Mouse (Mus musculus): ENCODE measurements at regions not wholly inside any gene's neighbourhood (a gene's known extent, or its start where the extent isn't known, plus 50 kb on each side); places are given as distances from the start of the nearest gene placed in this dataset.

DNA sequence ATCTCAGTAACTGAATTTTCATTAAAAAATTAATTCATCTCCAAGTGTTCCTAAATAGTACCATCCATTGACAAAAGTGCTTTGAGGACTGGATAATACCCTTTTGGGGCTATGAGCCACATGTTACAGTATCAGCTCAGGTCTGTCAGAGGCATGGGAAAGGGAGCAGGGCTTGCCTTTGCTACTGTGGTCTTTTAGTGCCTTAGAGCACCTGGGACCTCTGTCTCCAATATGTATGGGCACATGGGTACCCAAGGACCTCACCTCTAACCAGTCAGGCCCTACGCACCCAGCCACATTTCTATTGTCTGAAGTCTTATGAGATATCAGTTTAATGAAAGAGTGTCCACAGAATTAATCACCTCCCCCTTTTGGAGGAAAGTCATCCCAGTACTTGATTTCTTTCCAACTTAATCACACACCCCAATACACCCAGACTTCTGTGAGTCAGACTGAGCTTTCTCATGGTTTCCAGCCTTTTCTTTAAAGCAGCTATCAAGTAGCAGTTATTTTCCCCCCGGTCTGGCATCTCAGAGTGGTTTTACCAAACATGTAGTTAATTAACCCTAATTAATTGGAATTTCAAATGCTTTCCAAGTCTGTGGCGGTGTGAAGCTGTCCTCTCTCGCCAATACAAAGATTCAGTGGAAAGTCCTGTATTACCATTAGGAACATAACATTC lies 498.7 kb upstream of the Camk1g start:
- Histone ChIP-seq H3K4me3 (ENCODE audit: low read depth, low read length) (no peak overlapping the region), H3K27ac (replicated peaks; ENCODE audit: low read depth, low read length) (no peak overlapping the region), H3K36me3 (ENCODE audit: control insufficient read depth, insufficient read depth, low read length) (no peaks in the 10 kb centered on the region), H3K9ac (ENCODE audit: low read length) (no peak overlapping the region), H3K27me3 (ENCODE audit: control insufficient read depth, insufficient read depth, low read length) (no peaks in the 10 kb centered on the region), H3K4me2 (ENCODE audit: low read depth, severe bottlenecking) (no peak overlapping the region; the same call in 1 of the 2 replicates), H3K4me1 (ENCODE audit: control insufficient read depth, insufficient read depth, low read length) (no peaks in the 10 kb centered on the region), H3K9me3 (ENCODE audit: control insufficient read depth, low read length) (no peaks in the 10 kb centered on the region)
- 71% methylated on average over 4 of the region's 4 CpGs for WGBS
- ATAC-seq (ENCODE audit: insufficient number of reproducible peaks, low FRiP score, low TSS enrichment, low read depth) (no peak), DNase-seq (ENCODE audit: low spot score) (no peak)

GRCm38 (mm10) chr1:193860767-193861299 lies 490.7 kb upstream of the Camk1g start:
- no peaks in the 10 kb centered on the region for H3K27me3 ChIP-seq (ENCODE audit: control insufficient read depth, insufficient read depth, low read length)
- peaks cover 3% of the 10 kb centered on the region; the same call in 1 of the 2 replicates for H3K4me1 ChIP-seq (ENCODE audit: control insufficient read depth, insufficient read depth, low read length)
- no peaks in the 10 kb centered on the region for H3K36me3 ChIP-seq (ENCODE audit: control insufficient read depth, insufficient read depth, low read length)
- no peaks in the 10 kb centered on the region for H3K9me3 ChIP-seq (ENCODE audit: control insufficient read depth, low read length)
- no peak overlapping the region for H3K27ac ChIP-seq (replicated peaks; ENCODE audit: low read depth, low read length)
- no peak overlapping the region for H3K4me3 ChIP-seq (ENCODE audit: low read depth, low read length)
- H3K4me2 ChIP-seq (ENCODE audit: low read depth, severe bottlenecking), result no peak overlapping the region
- 72% methylated on average over 5 of the region's 5 CpGs for WGBS
- ATAC-seq (ENCODE audit: insufficient number of reproducible peaks, low FRiP score, low TSS enrichment, low read depth) (no peak), DNase-seq (ENCODE audit: low spot score) (no peak)
- H3K9ac ChIP-seq (ENCODE audit: low read length), result no peak overlapping the region

- no peaks in the 10 kb centered on the region for H3K27me3 ChIP-seq (ENCODE audit: control insufficient read depth, insufficient read depth, low read length)
- DNase-seq (ENCODE audit: low spot score) (no peak), ATAC-seq (ENCODE audit: insufficient number of reproducible peaks, low FRiP score, low TSS enrichment, low read depth) (no peak)
- no peak overlapping the region for H3K27ac ChIP-seq (replicated peaks; ENCODE audit: low read depth, low read length)
- no peaks in the 10 kb centered on the region for H3K36me3 ChIP-seq (ENCODE audit: control insufficient read depth, insufficient read depth, low read length)
- WGBS, result 57% methylated on average over 2 of the region's 2 CpGs
- H3K9me3 ChIP-seq (ENCODE audit: control insufficient read depth, low read length), result no peaks in the 10 kb centered on the region
- no peak overlapping the region for H3K4me2 ChIP-seq (ENCODE audit: low read depth, severe bottlenecking)
- H3K4me3 ChIP-seq (ENCODE audit: low read depth, low read length), result no peak overlapping the region
- H3K4me1 ChIP-seq (ENCODE audit: control insufficient read depth, insufficient read depth, low read length), result peaks cover 3% of the 10 kb centered on the region; the same call in 1 of the 2 replicates
- no peak overlapping the region for H3K9ac ChIP-seq (ENCODE audit: low read length)
Observed at GRCm38 (mm10) chr1:193860354-193860753, 490.3 kb upstream of the Camk1g start.

- H3K4me1 ChIP-seq (ENCODE audit: control insufficient read depth, insufficient read depth, low read length), result peaks cover 3% of the 10 kb centered on the region; the same call in 1 of the 2 replicates
- no peak overlapping the region for H3K4me3 ChIP-seq (ENCODE audit: low read depth, low read length)
- no peak overlapping the region for H3K27ac ChIP-seq (replicated peaks; ENCODE audit: low read depth, low read length)
- ATAC-seq (ENCODE audit: insufficient number of reproducible peaks, low FRiP score, low TSS enrichment, low read depth) (no peak), DNase-seq (ENCODE audit: low spot score) (no peak)
- no peaks in the 10 kb centered on the region for H3K27me3 ChIP-seq (ENCODE audit: control insufficient read depth, insufficient read depth, low read length)
- no peak overlapping the region for H3K4me2 ChIP-seq (ENCODE audit: low read depth, severe bottlenecking)
- H3K9me3 ChIP-seq (ENCODE audit: control insufficient read depth, low read length), result no peaks in the 10 kb centered on the region
- WGBS, result 44% methylated on average over 10 of the region's 10 CpGs
- H3K36me3 ChIP-seq (ENCODE audit: control insufficient read depth, insufficient read depth, low read length), result no peaks in the 10 kb centered on the region
- no peak overlapping the region for H3K9ac ChIP-seq (ENCODE audit: low read length)
Observed at GRCm38 (mm10) chr1:193859257-193860125, 489.4 kb upstream of the Camk1g start.

DNA sequence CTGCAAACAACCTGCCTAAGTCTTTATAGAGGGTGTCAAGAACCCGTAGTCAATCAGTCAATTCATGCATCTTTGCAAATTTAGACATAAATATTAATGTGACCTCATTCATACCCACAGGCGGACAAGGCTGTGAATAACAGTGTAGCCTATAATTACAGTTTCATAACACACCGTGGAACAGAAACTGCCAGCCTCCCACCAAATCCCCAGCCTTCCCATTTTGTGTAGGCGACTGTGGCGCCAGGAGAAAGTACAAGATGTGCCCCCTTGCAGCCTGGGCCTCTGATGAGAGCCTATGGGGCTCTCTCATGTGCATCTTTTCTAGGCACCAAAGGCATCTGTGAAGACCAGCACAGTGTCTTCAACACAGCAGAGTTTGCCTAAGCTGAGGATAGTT lies 477.8 kb upstream of the Camk1g start:
- no peak for ATAC-seq (ENCODE audit: insufficient number of reproducible peaks, low FRiP score, low TSS enrichment, low read depth)
- no peak overlapping the region for H3K4me3 ChIP-seq (ENCODE audit: low read depth, low read length)
- H3K27me3 ChIP-seq (ENCODE audit: control insufficient read depth, insufficient read depth, low read length), result no peaks in the 10 kb centered on the region
- no peak overlapping the region for H3K9ac ChIP-seq (ENCODE audit: low read length)
- no peak overlapping the region for H3K4me2 ChIP-seq (ENCODE audit: low read depth, severe bottlenecking)
- H3K27ac ChIP-seq (replicated peaks; ENCODE audit: low read depth, low read length), result no peak overlapping the region
- WGBS, result 83% methylated on average over 5 of the region's 5 CpGs
- no peaks in the 10 kb centered on the region for H3K9me3 ChIP-seq (ENCODE audit: control insufficient read depth, low read length)
- no peaks in the 10 kb centered on the region for H3K36me3 ChIP-seq (ENCODE audit: control insufficient read depth, insufficient read depth, low read length)
- DNase-seq (ENCODE audit: low spot score), result no peak
- no peaks in the 10 kb centered on the region for H3K4me1 ChIP-seq (ENCODE audit: control insufficient read depth, insufficient read depth, low read length)

DNA sequence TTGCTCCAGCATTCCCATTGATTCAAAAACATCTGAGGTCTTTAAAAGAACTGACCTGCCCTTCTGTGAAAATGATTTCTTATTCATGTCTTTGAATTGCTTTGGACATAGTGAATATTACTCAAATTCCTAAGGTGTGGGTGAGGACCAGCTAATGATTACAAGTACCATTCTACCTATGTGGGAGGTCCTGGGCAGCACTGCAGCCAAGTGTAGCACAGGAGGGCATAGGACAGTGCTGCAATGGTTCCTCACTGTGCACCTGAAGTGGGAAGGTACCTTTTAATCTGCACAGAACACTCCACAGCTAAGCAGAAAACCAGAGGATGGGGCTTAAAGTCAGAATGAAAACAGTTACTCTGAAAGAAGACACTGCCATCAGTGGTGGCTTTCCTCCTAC lies 474.8 kb upstream of the Camk1g start:
- DNase-seq (ENCODE audit: low spot score) (no peak), ATAC-seq (ENCODE audit: insufficient number of reproducible peaks, low FRiP score, low TSS enrichment, low read depth) (no peak)
- Histone ChIP-seq H3K27me3 (ENCODE audit: control insufficient read depth, insufficient read depth, low read length) (no peaks in the 10 kb centered on the region), H3K27ac (replicated peaks; ENCODE audit: low read depth, low read length) (no peak overlapping the region), H3K4me3 (ENCODE audit: low read depth, low read length) (no peak overlapping the region), H3K36me3 (ENCODE audit: control insufficient read depth, insufficient read depth, low read length) (no peaks in the 10 kb centered on the region), H3K9me3 (ENCODE audit: control insufficient read depth, low read length) (no peaks in the 10 kb centered on the region), H3K4me1 (ENCODE audit: control insufficient read depth, insufficient read depth, low read length) (no peaks in the 10 kb centered on the region), H3K9ac (ENCODE audit: low read length) (no peak overlapping the region), H3K4me2 (ENCODE audit: low read depth, severe bottlenecking) (no peak overlapping the region)

GRCm38 (mm10) chr1:193844461-193844860 lies 474.4 kb upstream of the Camk1g start:
- Histone ChIP-seq H3K27me3 (ENCODE audit: control insufficient read depth, insufficient read depth, low read length) (no peaks in the 10 kb centered on the region), H3K9me3 (ENCODE audit: control insufficient read depth, low read length) (no peaks in the 10 kb centered on the region), H3K27ac (replicated peaks; ENCODE audit: low read depth, low read length) (no peak overlapping the region), H3K36me3 (ENCODE audit: control insufficient read depth, insufficient read depth, low read length) (no peaks in the 10 kb centered on the region), H3K4me1 (ENCODE audit: control insufficient read depth, insufficient read depth, low read length) (no peaks in the 10 kb centered on the region), H3K4me3 (ENCODE audit: low read depth, low read length) (no peak overlapping the region), H3K9ac (ENCODE audit: low read length) (no peak overlapping the region), H3K4me2 (ENCODE audit: low read depth, severe bottlenecking) (no peak overlapping the region)
- DNase-seq (ENCODE audit: low spot score), result no peak
- ATAC-seq (ENCODE audit: insufficient number of reproducible peaks, low FRiP score, low TSS enrichment, low read depth), result no peak
- WGBS, result 52% methylated on average over 1 of the region's 1 CpGs

- Histone ChIP-seq H3K4me2 (ENCODE audit: low read depth, severe bottlenecking) (no peak overlapping the region), H3K9me3 (ENCODE audit: control insufficient read depth, low read length) (no peaks in the 10 kb centered on the region), H3K36me3 (ENCODE audit: control insufficient read depth, insufficient read depth, low read length) (no peaks in the 10 kb centered on the region), H3K27ac (replicated peaks; ENCODE audit: low read depth, low read length) (no peak overlapping the region), H3K27me3 (ENCODE audit: control insufficient read depth, insufficient read depth, low read length) (no peaks in the 10 kb centered on the region), H3K9ac (ENCODE audit: low read length) (no peak overlapping the region), H3K4me1 (ENCODE audit: control insufficient read depth, insufficient read depth, low read length) (no peaks in the 10 kb centered on the region), H3K4me3 (ENCODE audit: low read depth, low read length) (no peak overlapping the region)
- DNase-seq (ENCODE audit: low spot score), result no peak
- ATAC-seq (ENCODE audit: insufficient number of reproducible peaks, low FRiP score, low TSS enrichment, low read depth), result no peak
- 72% methylated on average over 3 of the region's 3 CpGs for WGBS
Observed at GRCm38 (mm10) chr1:193800998-193801397, 430.9 kb upstream of the Camk1g start.
